Mouse (Mus musculus) gastrocnemius, postnatal 4 days (tissue): ENCODE results near the gene Lypd6b. TPM values are rescaled to one million over a fixed set of nuclear protein-coding genes. Genes with fewer than 3 reads are reported as not detected.

Experiments used
- DNase-seq, 2 experiments: peaks; one replicate each; pipeline ENCODE4 v3.0.0; 2021 to 2022; ENCODE audit warnings: low spot score in 2 of 2, mixed read lengths in 2 of 2
- total RNA-seq, 2 experiments: library from RNA; stranded (reverse); gene quantifications; 2 replicates each; pipeline ENCODE4 v1.2.3; 2021

The Lypd6b gene
- total RNA-seq, 2 experiments from 2014 or later: not detected

DNA sequence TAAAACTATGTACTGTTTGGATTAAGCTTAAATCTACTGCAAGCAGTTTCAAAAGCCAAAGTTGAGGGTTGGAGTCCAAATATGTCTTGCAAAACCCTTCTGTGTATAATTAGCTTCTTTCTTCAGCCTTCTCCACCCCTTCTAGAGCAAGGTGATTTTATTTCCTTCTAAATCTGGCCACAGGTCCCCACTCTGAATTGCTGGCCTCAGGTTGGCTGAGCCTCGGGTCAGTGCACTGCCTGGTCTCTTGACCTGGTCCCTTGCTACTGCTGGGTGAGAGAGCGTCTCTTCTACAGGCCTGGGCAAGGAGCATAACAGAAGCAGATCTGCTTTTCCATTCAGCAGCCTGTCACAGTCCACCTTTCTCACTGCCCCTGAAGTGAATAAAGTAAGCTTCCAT is 18.6 kb upstream of the Lypd6b start:
- DNase-seq: no peak

DNA sequence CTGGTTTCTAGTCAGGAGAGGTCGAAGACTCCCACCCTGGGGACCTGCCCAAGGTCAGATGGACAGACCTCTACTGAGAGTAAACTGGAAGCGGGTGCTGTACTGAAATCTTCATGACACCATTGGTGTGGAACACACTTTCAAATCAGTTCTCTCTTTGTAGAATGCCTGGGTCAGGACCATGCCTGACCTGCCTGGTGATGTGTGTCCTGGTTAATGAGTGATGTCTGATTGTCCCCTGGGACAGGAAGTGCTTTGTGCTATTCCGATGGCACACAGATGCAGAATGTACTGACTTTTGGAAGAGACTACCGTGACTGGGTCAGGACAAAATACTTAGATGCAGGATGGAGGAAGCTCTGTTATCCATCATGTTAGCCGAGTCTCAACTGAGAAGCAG is 17.0 kb upstream of the Lypd6b start:
- DNase-seq: no peak

DNA sequence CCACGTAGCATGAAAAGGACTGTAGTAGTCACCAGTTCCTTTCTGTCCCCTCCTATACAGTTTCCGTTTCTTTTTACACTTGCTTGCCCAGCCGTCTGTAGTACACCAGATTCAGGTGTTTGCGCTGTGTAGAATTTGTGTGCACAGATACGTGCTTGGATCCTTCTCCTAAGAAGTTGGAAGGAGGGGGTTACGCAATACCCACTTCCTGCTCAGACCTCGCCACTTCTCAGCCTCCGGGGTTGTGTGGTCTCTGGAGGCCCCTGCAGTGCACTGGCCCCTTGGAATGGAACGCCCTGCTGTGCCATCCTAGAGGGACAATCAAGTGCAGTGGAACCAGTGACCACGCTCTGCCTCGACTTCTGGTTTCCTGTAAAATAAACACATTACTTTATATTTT is 16.3 kb upstream of the Lypd6b start:
- DNase-seq: no peak

DNA sequence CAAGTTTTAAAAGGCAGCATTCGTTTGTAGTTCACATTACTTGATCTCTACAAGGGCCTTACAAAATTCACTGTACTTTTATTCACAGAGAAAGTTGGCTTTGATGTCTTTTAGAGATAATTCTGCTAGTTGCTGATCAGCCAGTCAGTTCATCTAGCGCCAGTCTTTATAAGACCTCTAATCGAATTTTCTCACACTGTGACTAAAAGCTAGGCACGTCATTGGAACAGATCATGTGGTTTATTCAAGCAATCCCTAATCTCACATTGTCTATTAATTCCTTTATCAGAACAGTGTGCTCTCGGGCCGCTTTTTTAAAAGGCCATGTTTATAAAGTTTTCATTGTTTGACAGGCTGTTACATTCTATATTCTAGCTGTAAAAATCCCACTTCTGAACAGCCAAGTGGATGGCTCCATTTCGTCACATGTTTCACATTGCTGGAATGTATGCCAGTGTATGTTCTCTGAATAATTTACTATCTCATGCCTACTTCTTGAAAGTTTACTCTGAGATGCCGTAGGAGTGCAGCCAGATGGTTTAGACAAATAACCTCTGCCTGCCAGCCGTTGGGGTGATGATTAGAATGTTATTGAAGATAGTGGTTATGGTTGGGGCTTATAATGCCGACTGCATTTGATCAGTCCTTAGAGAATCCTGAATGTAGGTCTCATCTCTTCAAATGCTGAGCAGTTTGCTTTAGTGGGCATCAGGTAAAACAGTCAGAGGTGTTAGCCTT is 14.1 kb upstream of the Lypd6b start:
- no peak for DNase-seq

DNA sequence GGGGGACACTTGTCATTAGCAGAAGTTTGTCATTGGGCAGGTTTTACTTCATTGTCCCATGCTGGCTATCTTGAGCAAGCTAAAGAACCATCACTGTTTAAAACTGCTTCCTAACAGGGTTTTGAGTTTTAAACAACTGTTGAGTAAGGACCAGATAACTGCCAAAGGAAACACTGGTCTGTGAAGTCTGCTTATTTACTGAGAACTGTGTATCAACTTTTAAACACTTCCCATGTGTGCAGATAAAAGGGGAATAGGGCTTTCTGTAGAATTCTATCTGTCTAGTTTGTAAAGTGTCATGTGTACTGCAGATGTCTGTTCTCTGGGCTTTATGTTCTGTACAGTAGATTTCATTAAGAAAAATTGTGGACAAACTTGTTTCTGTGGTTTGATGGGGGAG is 13.3 kb upstream of the Lypd6b start:
- DNase-seq: no peak

DNA sequence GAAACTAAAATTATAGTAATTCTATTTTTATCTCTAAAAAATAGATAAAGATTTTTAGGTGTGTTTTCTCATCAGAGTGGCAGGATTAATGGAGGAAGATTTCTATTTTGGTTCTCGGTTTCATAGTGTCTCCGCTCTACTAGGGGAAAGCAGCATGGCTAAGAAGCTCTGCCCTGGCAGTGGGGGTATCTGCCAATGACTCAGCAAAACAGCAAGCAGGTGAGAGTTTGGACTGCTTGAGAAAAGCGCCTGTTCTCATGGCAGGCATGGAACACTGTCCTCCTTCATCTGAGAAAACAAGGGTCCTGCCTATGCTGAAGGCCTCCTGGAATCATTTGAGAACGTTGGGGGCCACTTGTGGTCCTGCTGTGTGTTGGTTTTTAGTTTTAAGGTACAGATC is 12.3 kb upstream of the Lypd6b start:
- no peak for DNase-seq

DNA sequence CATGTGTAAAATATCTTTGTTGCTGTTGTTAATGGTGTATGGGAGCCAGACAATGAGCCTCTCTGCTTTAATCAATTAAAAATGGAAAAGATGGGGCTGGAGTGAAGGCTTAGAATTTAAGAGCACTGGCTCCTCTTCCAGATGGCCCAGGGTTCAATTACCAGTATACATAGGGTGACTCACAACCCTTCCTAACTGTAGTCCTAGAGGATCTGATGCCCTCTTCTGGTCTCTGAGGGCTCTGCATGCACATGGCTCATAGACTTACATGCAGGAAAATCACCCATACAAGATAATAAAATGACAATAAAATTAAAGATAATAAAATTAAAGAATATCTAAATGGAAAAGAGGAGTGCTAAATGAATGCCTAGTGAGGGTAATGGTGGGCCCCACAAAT is 11.8 kb upstream of the Lypd6b start:
- no peak for DNase-seq

DNA sequence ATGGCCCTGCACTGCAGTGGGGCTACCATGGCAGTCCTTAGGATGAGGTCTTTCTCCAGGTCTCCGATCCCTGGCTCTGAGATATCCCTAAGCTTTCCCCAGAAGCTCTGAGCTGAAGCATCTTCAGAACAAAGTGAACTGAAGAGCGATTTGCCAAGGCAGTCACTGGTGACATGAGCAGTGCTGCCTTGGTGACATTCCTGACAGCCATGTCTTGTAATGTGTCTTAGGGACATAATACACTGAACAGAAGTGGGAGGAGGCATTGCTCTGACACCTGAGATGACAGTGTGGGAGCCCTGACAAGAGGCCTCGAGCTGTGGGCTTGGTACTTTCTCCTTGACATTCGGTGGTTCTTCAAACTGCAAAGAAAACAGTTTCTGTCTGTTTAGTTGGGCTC is 11.1 kb upstream of the Lypd6b start:
- no peak for DNase-seq

DNA sequence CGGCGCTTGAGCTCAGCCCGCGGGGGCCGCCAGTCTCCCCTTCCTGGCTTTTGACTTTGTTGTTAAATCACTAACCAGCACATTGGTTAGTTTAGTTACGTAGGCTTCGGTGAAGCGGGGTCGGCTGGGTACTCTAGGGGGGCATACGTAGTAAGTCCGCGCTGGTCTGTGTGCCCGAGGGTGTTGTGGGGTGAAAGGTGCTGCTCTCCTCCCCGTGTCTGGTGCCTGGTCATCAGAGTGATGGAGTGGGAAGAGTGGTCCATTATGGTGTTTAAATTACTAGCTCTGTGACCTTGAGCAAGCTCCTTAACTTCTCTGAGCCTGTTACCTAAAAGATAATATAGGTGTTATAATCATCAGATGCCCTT is 547 bp downstream of the Lypd6b start:
- no peak for DNase-seq

DNA sequence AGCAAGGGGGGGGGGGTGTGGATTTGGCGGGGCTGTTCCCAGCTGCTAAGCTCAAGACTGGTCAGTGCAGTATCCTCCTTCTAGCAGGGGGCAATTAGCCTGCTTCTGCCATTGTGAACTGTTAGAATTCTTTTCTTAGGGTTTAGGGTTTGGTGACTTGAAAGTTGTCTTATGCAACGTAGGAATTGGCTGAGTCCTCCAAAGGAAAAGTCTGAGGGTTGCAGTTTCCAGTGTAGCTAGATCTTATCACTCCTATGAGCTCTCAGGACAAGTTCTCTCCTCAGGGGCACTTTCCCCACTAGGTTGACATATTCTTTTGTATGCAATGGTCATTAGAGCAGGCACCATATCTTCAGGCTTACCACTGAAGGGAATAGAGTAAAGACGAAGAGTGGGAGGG is 1.2 kb downstream of the Lypd6b start:
- no peak for DNase-seq

DNA sequence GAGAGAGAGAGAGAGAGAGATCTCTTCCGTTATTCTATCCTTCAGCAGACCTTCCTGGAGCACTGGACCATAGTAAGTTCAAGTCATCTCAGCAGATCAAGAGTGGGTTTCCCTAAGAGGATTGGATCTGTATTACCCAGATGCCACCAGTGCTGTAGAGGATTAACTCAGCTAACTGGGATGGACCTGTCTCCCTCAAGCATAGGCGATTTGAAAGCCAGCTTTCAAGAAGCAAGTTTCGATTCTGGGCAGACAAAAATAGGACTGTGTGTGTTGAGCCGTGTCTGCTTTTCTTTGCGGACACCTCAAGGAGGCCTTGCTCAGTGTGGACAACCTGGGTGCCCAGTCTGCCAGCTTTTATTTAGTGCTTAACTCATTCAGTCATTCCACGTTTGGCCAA is 1.6 kb downstream of the Lypd6b start:
- no peak for DNase-seq

DNA sequence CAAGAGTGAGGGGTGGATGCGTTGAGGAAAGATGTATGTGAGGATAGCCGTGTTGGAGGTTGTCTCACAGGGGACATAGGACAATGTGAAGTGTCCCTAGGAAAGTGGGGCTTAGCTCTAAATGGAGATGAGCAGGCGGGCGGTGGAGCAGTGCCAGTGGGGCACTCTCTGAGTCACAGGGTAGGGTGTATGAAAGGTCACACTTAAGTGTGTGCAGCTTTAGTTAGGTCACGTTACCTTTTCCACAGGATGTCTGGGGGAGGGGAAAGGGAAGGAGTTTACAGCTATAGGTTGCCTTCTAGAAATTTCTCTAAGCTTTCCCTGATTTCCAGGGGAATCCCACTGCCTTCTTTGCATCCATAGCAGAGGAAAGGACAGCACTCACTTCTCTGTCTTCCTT is 2.0 kb downstream of the Lypd6b start:
- no peak for DNase-seq

DNA sequence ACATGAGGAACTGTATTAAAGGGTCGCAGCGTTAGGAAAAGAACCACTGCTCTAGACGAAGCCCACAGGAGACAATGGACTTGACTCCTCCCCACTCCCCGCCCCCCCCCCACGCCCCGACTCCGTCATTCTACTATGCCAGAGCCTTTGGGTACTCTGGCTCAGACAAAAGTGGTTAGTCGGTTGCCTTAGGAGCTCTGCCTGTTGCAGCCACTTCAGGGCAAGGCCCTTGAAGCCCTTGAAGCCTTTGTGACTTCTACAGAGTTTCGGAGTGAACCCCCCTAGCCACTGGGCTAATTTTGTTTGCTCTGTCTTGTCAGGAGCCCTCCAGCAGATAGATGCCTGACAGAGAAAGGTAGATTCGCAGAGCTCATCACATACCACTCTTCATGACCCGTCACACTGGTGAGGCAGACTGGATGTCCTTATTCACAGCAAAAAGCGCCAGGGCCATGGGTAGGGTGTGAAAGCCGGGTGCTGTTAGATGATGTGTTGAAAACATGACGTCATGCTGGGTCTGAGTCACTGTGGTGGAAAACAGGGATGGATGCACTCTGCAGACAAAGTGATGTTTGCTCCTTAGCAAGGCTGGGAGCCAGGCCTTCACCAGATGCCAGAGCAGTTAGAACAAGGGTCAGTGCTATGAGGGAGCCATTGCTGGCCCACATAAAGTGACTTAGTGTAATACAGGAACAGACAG is 10.1 kb downstream of the Lypd6b start:
- no peak for DNase-seq

DNA sequence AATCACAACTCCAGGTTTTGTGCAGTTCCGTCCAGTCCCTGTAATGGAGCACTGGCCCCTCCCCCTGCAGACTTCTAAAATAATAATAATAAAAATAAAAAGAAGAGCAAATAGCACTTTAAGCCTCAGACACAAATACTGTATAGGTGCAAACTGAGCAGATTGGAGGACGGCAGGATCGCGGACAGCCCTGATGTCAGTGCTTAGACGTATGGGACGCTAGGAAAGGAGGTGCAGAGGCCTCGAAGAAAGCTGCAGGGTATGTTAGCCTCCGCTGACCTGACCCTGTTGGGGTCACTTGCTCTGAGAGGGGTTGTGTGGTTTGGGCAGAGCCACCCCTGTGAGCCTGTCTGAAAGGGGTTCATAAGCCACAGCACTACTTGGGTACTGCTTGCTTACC is 17.0 kb downstream of the Lypd6b start:
- DNase-seq: no peak

DNA sequence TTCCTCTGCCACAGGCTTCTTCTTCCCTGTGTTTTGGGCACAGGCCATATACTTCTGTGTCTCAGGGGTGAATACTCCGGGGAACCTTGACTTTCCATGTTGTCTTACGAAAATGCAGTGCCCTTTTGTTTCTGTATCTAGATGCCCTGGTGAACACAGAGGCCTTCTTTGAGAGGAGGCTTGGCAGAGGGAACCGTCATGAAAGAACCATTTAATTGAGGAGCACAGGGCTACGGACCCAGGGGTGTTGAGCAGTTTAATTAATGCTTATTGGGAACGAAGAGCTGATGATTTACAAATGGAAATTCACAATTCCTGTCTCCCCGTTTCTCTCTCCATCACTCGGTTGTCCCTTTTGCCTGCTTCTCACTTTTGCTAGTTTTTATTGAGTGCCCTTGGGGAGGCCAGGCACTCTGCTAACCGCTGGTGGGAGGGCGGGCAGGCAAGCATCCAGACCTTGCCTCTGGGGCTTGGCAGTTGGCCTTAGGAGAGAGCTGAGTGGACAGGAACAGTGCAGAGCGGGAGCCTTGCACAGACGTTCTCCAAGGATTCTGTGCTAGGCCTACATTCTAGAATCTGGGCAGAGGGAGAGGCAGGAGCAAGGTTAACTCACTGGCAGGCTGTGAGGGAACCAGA is 18.4 kb downstream of the Lypd6b start:
- no peak for DNase-seq

DNA sequence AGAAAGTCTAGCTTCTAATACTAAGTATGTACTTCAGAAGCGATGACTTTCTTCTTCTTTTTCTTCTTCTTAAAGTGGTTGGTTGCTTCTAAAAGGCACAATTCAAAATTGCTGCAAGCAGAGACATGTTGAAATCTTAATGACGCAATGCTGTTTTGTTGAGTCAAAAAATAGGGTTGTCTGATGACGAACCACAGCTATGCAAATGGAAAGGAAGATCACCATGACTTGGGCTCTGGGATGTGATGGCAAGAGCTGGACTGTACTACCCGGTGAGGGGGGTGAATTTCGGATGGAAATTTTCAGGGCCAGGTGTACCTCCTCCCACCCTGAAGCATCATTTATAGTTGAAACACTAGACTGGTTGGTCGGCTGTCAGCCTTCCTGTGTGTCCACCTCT is 22.0 kb downstream of the Lypd6b start:
- no peak for DNase-seq

DNA sequence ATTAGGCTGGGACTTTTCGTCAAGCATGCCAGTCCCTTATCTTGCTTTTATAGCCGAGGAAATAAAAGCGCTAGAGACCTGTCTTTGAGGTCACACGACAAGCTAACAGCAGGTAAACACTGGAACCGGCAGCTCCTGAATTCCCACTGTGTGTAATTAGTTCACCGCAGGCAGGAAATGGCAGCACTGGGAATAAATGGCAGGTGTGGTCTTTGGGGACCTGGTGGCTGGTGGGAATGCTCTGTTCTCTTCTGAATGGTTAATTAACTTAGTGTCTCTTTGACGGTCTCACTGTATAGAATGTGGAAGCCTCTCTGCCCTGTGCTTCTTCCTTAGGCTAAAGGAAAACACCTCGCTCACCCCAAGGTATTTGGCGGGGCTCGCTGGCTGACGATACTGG is 23.9 kb downstream of the Lypd6b start:
- no peak for DNase-seq

DNA sequence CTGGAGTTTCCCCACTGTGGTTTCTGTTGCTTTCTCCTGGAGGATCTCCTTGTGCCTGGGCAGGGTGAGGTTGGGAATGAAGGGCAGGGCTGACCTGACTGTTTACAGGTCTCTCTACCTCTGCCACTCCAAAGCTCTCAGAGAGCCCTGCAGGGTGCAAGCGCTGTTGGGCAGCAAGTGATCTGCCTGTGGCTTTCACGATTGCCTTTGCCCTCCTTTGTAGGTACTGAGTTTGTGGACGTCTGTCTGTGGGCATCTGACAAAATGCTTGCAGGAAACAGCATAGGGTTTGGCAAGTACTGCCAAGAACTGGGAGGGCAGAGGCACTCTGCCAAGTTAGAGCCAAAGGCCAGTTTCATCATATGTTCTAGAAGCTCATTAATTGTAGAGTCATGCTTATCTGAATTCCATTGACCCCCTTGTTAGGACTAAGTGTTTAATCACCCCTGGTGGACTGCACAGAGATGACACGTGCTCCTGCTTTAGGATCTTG is 24.4 kb downstream of the Lypd6b start:
- DNase-seq: no peak

DNA sequence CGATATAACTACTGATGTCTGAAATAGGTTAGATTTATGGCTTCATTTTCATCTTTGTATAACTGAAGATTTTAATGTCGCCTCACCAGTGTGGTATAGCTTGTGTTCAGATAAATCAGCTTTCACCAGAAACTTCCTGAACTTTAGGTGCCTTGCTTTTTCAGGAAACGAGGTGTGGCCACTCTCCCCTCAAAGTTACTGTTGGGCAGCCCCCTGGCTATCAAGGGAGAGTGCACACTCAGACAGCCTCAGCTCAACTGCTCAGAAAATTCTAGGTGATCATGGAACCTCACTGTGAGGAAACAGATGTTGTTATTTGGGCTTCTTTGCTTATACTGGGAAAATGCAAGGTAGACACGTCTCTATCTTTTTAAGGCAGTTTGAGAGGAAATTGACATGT is 25.7 kb downstream of the Lypd6b start:
- no peak for DNase-seq

DNA sequence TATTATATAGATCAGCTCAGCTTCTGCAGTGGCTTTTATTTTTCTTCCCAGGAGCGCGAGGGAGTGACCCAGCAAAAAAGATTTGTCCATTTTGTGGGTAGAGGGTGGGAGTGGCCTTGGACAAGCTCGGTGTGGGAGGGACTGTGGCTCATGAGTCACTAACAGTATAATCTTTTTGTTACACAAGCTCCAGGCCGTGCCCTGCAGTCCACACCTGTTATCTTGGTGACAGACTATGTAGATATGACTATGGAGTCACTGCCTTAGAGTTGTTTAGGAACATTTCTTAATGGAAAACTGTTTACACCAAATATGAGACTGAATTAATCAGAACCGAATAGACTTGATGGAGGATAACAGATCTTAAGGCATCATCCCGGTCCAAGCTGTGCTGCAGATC is 26.5 kb downstream of the Lypd6b start:
- no peak for DNase-seq

DNA sequence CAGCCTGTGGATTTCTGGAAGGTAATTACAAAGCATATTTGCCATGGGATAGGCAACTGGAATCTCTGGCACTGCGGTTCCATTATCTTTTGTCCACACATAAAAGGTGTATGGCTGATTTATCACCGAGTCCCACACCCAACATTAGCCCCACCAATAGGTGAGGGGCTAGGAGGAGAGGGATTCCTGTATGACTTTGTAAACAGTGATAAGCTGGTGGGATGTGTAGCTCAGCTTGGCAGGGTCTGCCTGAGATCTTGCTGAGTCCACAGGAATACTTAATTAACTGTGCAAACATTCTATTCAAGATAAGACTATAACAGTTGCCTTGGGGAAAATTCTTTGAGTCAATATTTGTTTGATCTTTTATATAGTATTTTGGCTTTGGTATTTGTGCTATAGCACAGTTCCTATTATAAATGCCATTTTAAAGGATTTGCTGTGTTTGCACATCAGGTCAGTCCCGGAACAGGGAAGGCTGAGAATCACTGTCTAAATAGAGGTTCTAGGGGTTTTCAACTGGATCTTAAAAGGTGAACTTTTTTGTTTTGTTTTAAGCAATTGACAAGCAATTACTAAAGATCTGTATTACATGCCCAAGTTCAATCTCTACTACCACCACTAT is 28.3 kb downstream of the Lypd6b start:
- DNase-seq: no peak

DNA sequence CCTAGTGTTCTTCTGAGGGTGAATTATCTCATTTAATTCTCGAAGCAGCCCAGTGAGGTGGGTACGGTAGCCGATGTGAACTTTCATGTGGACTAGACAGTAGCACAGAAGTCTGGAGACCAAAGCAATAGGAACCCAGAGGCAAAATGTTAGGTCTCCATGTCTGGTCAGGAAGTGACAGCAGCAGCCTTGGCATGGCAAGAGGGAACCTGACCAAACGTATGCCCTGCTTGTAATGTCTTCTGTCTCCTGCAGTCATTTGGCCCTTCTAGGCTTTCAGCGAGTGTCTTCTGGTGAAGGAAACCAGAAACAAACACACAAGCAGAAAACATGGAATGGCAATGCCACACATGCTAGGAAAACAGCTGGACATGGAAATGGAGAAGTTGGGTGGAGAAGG is 29.1 kb downstream of the Lypd6b start:
- no peak for DNase-seq
